In the genomic region with DNA sequence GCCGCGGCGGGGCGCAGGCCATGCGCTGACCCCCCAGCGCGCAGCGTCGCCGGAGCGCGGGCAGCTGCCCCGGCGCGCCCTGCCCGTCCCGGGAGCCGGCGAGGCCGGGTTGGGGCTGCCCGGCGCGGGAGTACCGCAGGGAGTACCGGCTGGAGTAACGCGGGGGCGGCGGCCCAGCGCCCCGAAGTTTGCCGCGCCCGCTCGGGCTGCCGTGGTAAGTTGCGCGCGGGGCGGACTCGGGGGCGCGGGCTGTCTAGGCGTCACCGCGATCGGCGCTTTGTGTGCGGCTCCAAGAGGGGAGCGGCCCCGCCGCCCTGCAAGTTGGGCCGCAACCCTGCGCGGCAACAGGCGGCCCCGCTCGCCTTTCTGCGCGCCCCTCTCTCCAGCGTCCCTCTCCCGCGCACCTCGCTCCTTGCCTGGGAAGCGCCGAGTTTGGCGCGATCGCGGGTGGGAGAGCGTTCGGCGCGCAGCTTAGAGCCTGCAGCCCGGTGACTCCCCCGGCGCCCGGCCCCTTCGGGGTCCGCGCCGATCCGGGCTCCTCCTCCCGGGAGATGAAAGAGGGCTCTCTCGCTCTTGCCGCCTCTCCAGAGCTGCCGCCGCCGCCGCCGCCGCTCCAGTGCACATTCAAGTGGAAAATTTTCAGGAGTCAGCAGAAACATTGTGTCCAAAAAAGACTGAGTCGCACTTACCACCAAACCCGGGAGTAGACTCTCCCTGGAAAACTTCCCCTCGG, we compare ENCODE assay signal across 8 mouse cellular contexts. TPM values are rescaled to one million over a fixed set of nuclear protein-coding genes. Genes with fewer than 3 reads are reported as not detected.
DNase-seq lines count a peak whose midpoint lies in the region; ATAC-seq and TF ChIP-seq lines count a peak whose summit lies in the region.

No protein-coding gene starts in this region.

- H3K4me2 ChIP-seq in embryonic facial prominence, embryonic 15.5 days (replicated peaks): peak overlapping the region; percentile 74
- H3K4me2 ChIP-seq in limb, embryonic 15.5 days: peak overlapping the region; percentile 77
- H3K4me2 ChIP-seq in myocyte (ENCODE audit: low read depth): peak overlapping the region; percentile 76

- TF ChIP-seq POLR2A in myocyte (IDR thresholded peaks at IDR 0.05; ENCODE audit: insufficient read length, low read depth): peak; percentile 35

- peak overlapping the region; percentile 99 for H3ac ChIP-seq in myocyte (ENCODE audit: control insufficient read depth, insufficient read length)

- WGBS in embryonic facial prominence, embryonic 15.5 days: under 1% methylated on average over 76 of the region's 95 CpGs
- under 1% methylated on average over 79 of the region's 95 CpGs for WGBS in limb, embryonic 15.5 days

- H3K27ac ChIP-seq in embryonic facial prominence, embryonic 15.5 days (replicated peaks): peak overlapping the region; percentile 99
- peak overlapping the region; percentile 99 for H3K27ac ChIP-seq in limb, embryonic 15.5 days

- H3K27me3 ChIP-seq in embryonic facial prominence, embryonic 15.5 days: no peaks in the 10 kb centered on the region
- H3K27me3 ChIP-seq in limb, embryonic 15.5 days: no peaks in the 10 kb centered on the region
- H3K27me3 ChIP-seq in myocyte (ENCODE audit: control insufficient read depth, insufficient read depth, insufficient read length): no peaks in the 10 kb centered on the region

- DNase-seq in CD4-positive helper T cell, adult 2 months (ENCODE audit: low read depth, low spot score): peak; percentile 9
- DNase-seq in adrenal gland, postnatal 25 days: peak; percentile 78
- peak; percentile 58 to 68 for DNase-seq in heart, adult 9 months (ENCODE audit: low spot score in 2 of 2)
- DNase-seq in kidney, adult 8-10 months: peak; percentile 77
- DNase-seq in urinary bladder, postnatal 14 days (ENCODE audit: low spot score): peak; percentile 61

- no peaks in the 10 kb centered on the region for H3K36me3 ChIP-seq in embryonic facial prominence, embryonic 15.5 days
- H3K36me3 ChIP-seq in limb, embryonic 15.5 days: no peaks in the 10 kb centered on the region
- no peaks in the 10 kb centered on the region for H3K36me3 ChIP-seq in myocyte (ENCODE audit: control insufficient read depth, insufficient read depth)

- H3K4me3 ChIP-seq in embryonic facial prominence, embryonic 15.5 days (replicated peaks): peak overlapping the region; percentile 85
- H3K4me3 ChIP-seq in limb, embryonic 15.5 days: peak overlapping the region; percentile 89
- peak overlapping the region; percentile 59 for H3K4me3 ChIP-seq in myocyte

- H3K9me3 ChIP-seq in embryonic facial prominence, embryonic 15.5 days (replicated peaks): no peaks in the 10 kb centered on the region
- H3K9me3 ChIP-seq in limb, embryonic 15.5 days: no peaks in the 10 kb centered on the region

- H3K9ac ChIP-seq in embryonic facial prominence, embryonic 15.5 days: peak overlapping the region; percentile 90
- peak overlapping the region; percentile 93 for H3K9ac ChIP-seq in limb, embryonic 15.5 days

- peaks cover 48% of the 10 kb centered on the region for H3K79me2 ChIP-seq in myocyte (ENCODE audit: control insufficient read depth, insufficient read depth)

- ATAC-seq in embryonic facial prominence, embryonic 15.5 days (ENCODE audit: insufficient number of reproducible peaks, low FRiP score, low TSS enrichment, low read depth): peak; percentile 61
- peak; percentile 35 for ATAC-seq in limb, embryonic 15.5 days (ENCODE audit: insufficient number of reproducible peaks, low FRiP score, low TSS enrichment, low read depth)

- H3K4me1 ChIP-seq in embryonic facial prominence, embryonic 15.5 days: peaks cover 31% of the 10 kb centered on the region
- H3K4me1 ChIP-seq in limb, embryonic 15.5 days: peaks cover 28% of the 10 kb centered on the region

TF ChIP-seq in myocyte, 11 proteins besides CTCF, POLR2A, EP300 and RAD21:
- TF ChIP-seq TCF3 (IDR thresholded peaks at IDR 0.05; ENCODE audit: insufficient read length, low read depth) (no peak), REST (IDR thresholded peaks at IDR 0.05; ENCODE audit: insufficient read depth, insufficient read length) (no peak)

RNA-seq across cellular contexts. Expression of a gene that starts 0.6 kb away (rescaled TPM):
- 55.9 and 73.4 TPM in 2 replicates for total RNA-seq in adrenal gland, postnatal 25 days (2021)
- polyA plus RNA-seq in embryonic facial prominence, embryonic 15.5 days (2015; fragmentation: Nextera tagmentation; extraction: Ambion mirVana): 28.8 and 32.6 TPM in 2 replicates
- polyA plus RNA-seq in limb, embryonic 15.5 days (2015; fragmentation: Nextera tagmentation; extraction: Ambion mirVana): 22.6 and 24.5 TPM in 2 replicates
- 18.8 TPM for polyA plus RNA-seq in myocyte (2012; fragmentation: generic; extraction: Trizol)

Comparison
In these comparisons a context has a peak if more than half of its experiments do, and no peak if none do; other contexts are left out.
1. Peak in every context shown above with its lines: DNase-seq, ATAC-seq, H3K4me3 ChIP-seq and H3K27ac ChIP-seq.
2. DNase-seq: peak in every context shown above with its lines; median percentile 78 in adrenal gland, postnatal 25 days; 77 in kidney, adult 8-10 months; 63 in heart, adult 9 months; 61 in urinary bladder, postnatal 14 days; 9 in CD4-positive helper T cell, adult 2 months.